Mouse (Mus musculus): ENCODE data around the gene Cdca8. TPM values are rescaled to one million over a fixed set of nuclear protein-coding genes. Genes with fewer than 3 reads are reported as not detected.

The Cdca8 gene
- total and polyA plus RNA-seq, 3 experiments, result 58.8 to 188 (median 101) TPM

DNA sequence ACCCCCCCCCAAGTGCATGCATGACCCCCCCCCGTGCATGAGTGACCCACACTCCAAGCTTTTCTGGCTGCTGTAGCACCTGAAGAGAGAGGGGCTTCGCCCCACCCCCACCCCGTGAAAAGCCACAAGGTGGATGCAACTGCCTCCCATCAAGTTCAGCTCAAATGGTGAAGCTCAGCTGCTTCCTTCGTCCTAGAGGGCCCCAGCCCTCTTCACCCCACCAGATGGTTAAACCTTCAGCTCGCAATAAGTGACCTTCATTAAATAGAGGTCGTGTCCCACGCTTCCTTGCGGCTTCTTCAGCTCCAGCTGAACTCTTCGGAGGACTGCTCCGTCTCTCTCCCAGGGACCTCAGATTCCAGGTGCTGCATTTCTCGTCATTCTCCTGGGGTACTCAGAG, 58.5 kb downstream of the Cdca8 start, which contains the start of gene Epha10:
Gene Epha10 (plus strand): TSS at position 301 of the 400 bp plus-strand sequence.
- H3K27ac ChIP-seq (ENCODE audit: insufficient read depth, low read depth), result no peak within 1 kb of the TSS
- no peak within 1 kb of the TSS for H3K9ac ChIP-seq (ENCODE audit: insufficient read depth, low read depth)
- H3K79me2 ChIP-seq (replicated peaks; ENCODE audit: control insufficient read depth, extremely low read depth, insufficient read depth, poor library complexity, severe bottlenecking), result no peaks in the 10 kb centered on the region
- dilution Hi-C loops (cut with MboI; ENCODE audit: extremely low pct_ligation_motif_present, extremely low pct_unique_long_range_greater_than_20kb, low sequenced_read_pairs), result no loop called here
- H3K4me1 ChIP-seq (ENCODE audit: control insufficient read depth in 1 of 2, insufficient read depth in 2 of 2), result no peaks in the 10 kb centered on the region
- no peak within 1 kb of the TSS for H3K4me3 ChIP-seq (replicated peaks in 1 of 3; ENCODE audit: low read depth in 2 of 3, low read length in 2 of 3, poor library complexity in 1 of 3)
- DNase-seq (ENCODE audit: extremely low read depth), result no peak
- peaks cover 45% of the 10 kb centered on the region for H3K27me3 ChIP-seq (replicated peaks)
- no peak within 1 kb of the TSS for H3K4me2 ChIP-seq (ENCODE audit: insufficient read depth, low read depth, poor library complexity, severe bottlenecking)
- H3K9me3 ChIP-seq (replicated peaks; ENCODE audit: low read length), result peaks cover 10% of the 10 kb centered on the region
- in situ Hi-C loops (cut with MboI; ENCODE audit: low pct_ligation_motif_present, low pct_unique_long_range_greater_than_20kb, low sequenced_read_pairs), result no loop called here
- H3K36me3 ChIP-seq (replicated peaks in 1 of 2; ENCODE audit: control insufficient read depth in 1 of 2, insufficient read depth in 1 of 2, low read length in 1 of 2), result no peaks in the 10 kb centered on the region
- no peak for TF ChIP-seq IRF4 (IDR thresholded peaks at IDR 0.05; ENCODE audit: low read depth, low read length)
- no peak for TF ChIP-seq RAD21 (IDR thresholded peaks at IDR 0.05; ENCODE audit: low read depth, low read length)
- TF ChIP-seq JUN (IDR thresholded peaks at IDR 0.05; ENCODE audit: insufficient read depth, low read depth, low read length), result no peak
- TF ChIP-seq MYC (IDR thresholded peaks at IDR 0.05; ENCODE audit: low read depth, low read length), result no peak
- TF ChIP-seq MEF2A (IDR thresholded peaks at IDR 0.05; ENCODE audit: borderline replicate concordance, low read depth, low read length), result no peak
- no peak for TF ChIP-seq USF2 (conservative IDR thresholded peaks at IDR 0.05; ENCODE audit: low read depth, low read length)
- TF ChIP-seq TCF12 (IDR thresholded peaks at IDR 0.05; ENCODE audit: low read depth, low read length), result no peak
- TF ChIP-seq BHLHE40 (IDR thresholded peaks at IDR 0.05; ENCODE audit: low read depth, low read length), result no peak
- TF ChIP-seq TBP (conservative IDR thresholded peaks at IDR 0.05; ENCODE audit: low read depth, low read length), result no peak
- TF ChIP-seq ELF1 (IDR thresholded peaks at IDR 0.05; ENCODE audit: low read depth, low read length), result no peak
- TF ChIP-seq PAX5 (IDR thresholded peaks at IDR 0.05; ENCODE audit: low read length), result no peak
- no peak for TF ChIP-seq RCOR1 (conservative IDR thresholded peaks at IDR 0.05; ENCODE audit: low read depth, low read length)
- TF ChIP-seq ZMIZ1 (IDR thresholded peaks at IDR 0.05; ENCODE audit: low read depth, low read length), result no peak
- no peak for TF ChIP-seq HCFC1 (IDR thresholded peaks at IDR 0.05; ENCODE audit: low read depth, low read length)
- no peak for TF ChIP-seq SMC3 (IDR thresholded peaks at IDR 0.05; ENCODE audit: low read depth, low read length)

DNA sequence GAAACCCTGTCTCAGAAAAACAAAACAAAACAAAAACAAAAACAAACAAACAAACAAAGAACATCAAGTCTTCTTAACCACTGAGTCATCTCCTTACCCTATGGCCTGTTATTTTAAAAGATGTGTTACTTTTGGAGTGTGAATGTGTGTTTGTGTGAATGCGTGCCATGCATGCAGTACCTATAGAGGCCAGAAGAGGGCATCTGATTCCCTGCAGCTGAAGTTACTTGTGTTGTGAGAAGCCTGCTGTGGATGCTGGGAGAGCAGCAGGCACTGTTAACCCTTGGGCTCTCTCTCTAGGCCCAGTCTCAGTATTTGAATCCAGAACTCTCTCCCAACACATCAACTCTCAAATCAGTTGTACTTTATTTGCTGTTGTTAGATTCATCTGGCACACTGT, 66.4 kb downstream of the Cdca8 start:
- H3K79me2 ChIP-seq (replicated peaks; ENCODE audit: control insufficient read depth, extremely low read depth, insufficient read depth, poor library complexity, severe bottlenecking), result no peaks in the 10 kb centered on the region
- H3K9me3 ChIP-seq (replicated peaks; ENCODE audit: low read length), result peaks cover 25% of the 10 kb centered on the region
- no peaks in the 10 kb centered on the region for H3K36me3 ChIP-seq (replicated peaks in 1 of 2; ENCODE audit: control insufficient read depth in 1 of 2, insufficient read depth in 1 of 2, low read length in 1 of 2)
- peaks cover 1% of the 10 kb centered on the region for H3K27me3 ChIP-seq (replicated peaks)
- DNase-seq (ENCODE audit: extremely low read depth), result no peak
- TF ChIP-seq TBP (conservative IDR thresholded peaks at IDR 0.05; ENCODE audit: low read depth, low read length), result no peak
- no peak for TF ChIP-seq CHD2 (IDR thresholded peaks at IDR 0.05; ENCODE audit: low read length)
- no peak for TF ChIP-seq KAT2A (IDR thresholded peaks at IDR 0.05; ENCODE audit: insufficient replicate concordance, low read length)
- peak; percentile 25 to 28; a peak in 2 of 4 replicates for TF ChIP-seq CTCF (conservative IDR thresholded peaks at IDR 0.05 in 1 of 2, IDR thresholded peaks at IDR 0.05 in 1 of 2; ENCODE audit: low read depth in 2 of 2, low read length in 2 of 2)
- no peak for TF ChIP-seq MAZ (IDR thresholded peaks at IDR 0.05; ENCODE audit: low read depth, low read length)
- no peak for TF ChIP-seq USF2 (conservative IDR thresholded peaks at IDR 0.05; ENCODE audit: low read depth, low read length)
- TF ChIP-seq SIN3A (IDR thresholded peaks at IDR 0.05; ENCODE audit: low read length), result no peak
- no peak for TF ChIP-seq GABPA (IDR thresholded peaks at IDR 0.05; ENCODE audit: insufficient replicate concordance, low read depth, low read length)
- dilution Hi-C loops (cut with MboI; ENCODE audit: extremely low pct_ligation_motif_present, extremely low pct_unique_long_range_greater_than_20kb, low sequenced_read_pairs), result no loop called here
- in situ Hi-C loops (cut with MboI; ENCODE audit: low pct_ligation_motif_present, low pct_unique_long_range_greater_than_20kb, low sequenced_read_pairs), result no loop called here
- H3K27ac ChIP-seq (ENCODE audit: insufficient read depth, low read depth), result no peak overlapping the region
- no peaks in the 10 kb centered on the region for H3K4me1 ChIP-seq (ENCODE audit: control insufficient read depth in 1 of 2, insufficient read depth in 2 of 2)
- no peak overlapping the region for H3K4me3 ChIP-seq (replicated peaks in 1 of 3; ENCODE audit: low read depth in 2 of 3, low read length in 2 of 3, poor library complexity in 1 of 3)
- no peak overlapping the region for H3K4me2 ChIP-seq (ENCODE audit: insufficient read depth, low read depth, poor library complexity, severe bottlenecking)
- no peak overlapping the region for H3K9ac ChIP-seq (ENCODE audit: insufficient read depth, low read depth)

Other genes with a start within 250 kb of the Cdca8 start
- gene Utp11, start 245.7 kb downstream of the Cdca8 start, total RNA-seq (2012; rRNA removed), result 52.7 and 63.2 TPM in 2 replicates
- gene Utp11, start 245.7 kb downstream of the Cdca8 start, total RNA-seq (2014; rRNA removed), result 78.1 and 84.4 TPM in 2 replicates
- gene Utp11, start 245.7 kb downstream of the Cdca8 start, polyA plus RNA-seq (2012; ENCODE audit: insufficient read length, low read depth), result 102 and 107 TPM in 2 replicates
- 10.4 and 10.8 TPM in 2 replicates for gene Fhl3, start 238.6 kb downstream of the Cdca8 start, total RNA-seq (2012; rRNA removed)
- gene Fhl3, start 238.6 kb downstream of the Cdca8 start, total RNA-seq (2014; rRNA removed), result 3.6 and 4.1 TPM in 2 replicates
- 14.8 and 20.8 TPM in 2 replicates for gene Fhl3, start 238.6 kb downstream of the Cdca8 start, polyA plus RNA-seq (2012; ENCODE audit: insufficient read length, low read depth)
- gene Sf3a3, start 224.5 kb downstream of the Cdca8 start, total RNA-seq (2012; rRNA removed), result 100 and 129 TPM in 2 replicates
- 122 and 146 TPM in 2 replicates for gene Sf3a3, start 224.5 kb downstream of the Cdca8 start, total RNA-seq (2014; rRNA removed)
- 134 and 156 TPM in 2 replicates for gene Sf3a3, start 224.5 kb downstream of the Cdca8 start, polyA plus RNA-seq (2012; ENCODE audit: insufficient read length, low read depth)
- gene Inpp5b, start 197.5 kb downstream of the Cdca8 start, total RNA-seq (2012; rRNA removed), result 25.9 and 26.2 TPM in 2 replicates
- 30.2 and 34.0 TPM in 2 replicates for gene Inpp5b, start 197.5 kb downstream of the Cdca8 start, total RNA-seq (2014; rRNA removed)
- 21.1 and 25.6 TPM in 2 replicates for gene Inpp5b, start 197.5 kb downstream of the Cdca8 start, polyA plus RNA-seq (2012; ENCODE audit: insufficient read length, low read depth)
- gene Mtf1, start 137.2 kb downstream of the Cdca8 start, total RNA-seq (2012; rRNA removed), result 9.8 and 12.6 TPM in 2 replicates
- 6.8 and 9.5 TPM in 2 replicates for gene Mtf1, start 137.2 kb downstream of the Cdca8 start, total RNA-seq (2014; rRNA removed)
- gene Mtf1, start 137.2 kb downstream of the Cdca8 start, polyA plus RNA-seq (2012; ENCODE audit: insufficient read length, low read depth), result 17.7 and 19.8 TPM in 2 replicates
- 87.6 and 96.8 TPM in 2 replicates for gene Yrdc, start 88.6 kb downstream of the Cdca8 start, total RNA-seq (2012; rRNA removed)
- gene Yrdc, start 88.6 kb downstream of the Cdca8 start, total RNA-seq (2014; rRNA removed), result 160 and 171 TPM in 2 replicates
- 86.7 and 86.8 TPM in 2 replicates for gene Yrdc, start 88.6 kb downstream of the Cdca8 start, polyA plus RNA-seq (2012; ENCODE audit: insufficient read length, low read depth)
- 29.0 and 32.0 TPM in 2 replicates for gene 1110065P20Rik, start 88.1 kb downstream of the Cdca8 start, total RNA-seq (2012; rRNA removed)
- 22.6 and 28.5 TPM in 2 replicates for gene 1110065P20Rik, start 88.1 kb downstream of the Cdca8 start, total RNA-seq (2014; rRNA removed)
- gene 1110065P20Rik, start 88.1 kb downstream of the Cdca8 start, polyA plus RNA-seq (2012; ENCODE audit: insufficient read length, low read depth), result 16.7 and 20.4 TPM in 2 replicates
- 0.08 and 0.13 TPM in 2 replicates for gene Maneal, start 77.1 kb downstream of the Cdca8 start, total RNA-seq (2012; rRNA removed)
- not detected in 2 replicates for gene Maneal, start 77.1 kb downstream of the Cdca8 start, total RNA-seq (2014; rRNA removed)
- gene Maneal, start 77.1 kb downstream of the Cdca8 start, polyA plus RNA-seq (2012; ENCODE audit: insufficient read length, low read depth), result not detected in 2 replicates
- gene Epha10, start 58.4 kb downstream of the Cdca8 start, total RNA-seq (2012; rRNA removed), result not detected in 2 replicates
- not detected in 2 replicates for gene Epha10, start 58.4 kb downstream of the Cdca8 start, total RNA-seq (2014; rRNA removed)
- gene Epha10, start 58.4 kb downstream of the Cdca8 start, polyA plus RNA-seq (2012; ENCODE audit: insufficient read length, low read depth), result not detected in 2 replicates
- gene 9930104L06Rik, start 2.3 kb downstream of the Cdca8 start, total RNA-seq (2012; rRNA removed), result 12.3 and 14.5 TPM in 2 replicates
- 10.7 and 14.8 TPM in 2 replicates for gene 9930104L06Rik, start 2.3 kb downstream of the Cdca8 start, total RNA-seq (2014; rRNA removed)
- gene 9930104L06Rik, start 2.3 kb downstream of the Cdca8 start, polyA plus RNA-seq (2012; ENCODE audit: insufficient read length, low read depth), result 15.3 and 15.9 TPM in 2 replicates
- gene Rspo1, start 47.1 kb upstream of the Cdca8 start, total RNA-seq (2012; rRNA removed), result 0.25 and 0.29 TPM in 2 replicates
- gene Rspo1, start 47.1 kb upstream of the Cdca8 start, total RNA-seq (2014; rRNA removed), result 0.31 and 0.36 TPM in 2 replicates
- 0.50 and 0.87 TPM in 2 replicates for gene Rspo1, start 47.1 kb upstream of the Cdca8 start, polyA plus RNA-seq (2012; ENCODE audit: insufficient read length, low read depth)
- gene Gnl2, start 77.3 kb upstream of the Cdca8 start, total RNA-seq (2012; rRNA removed), result 65.0 and 79.1 TPM in 2 replicates
- 66.8 and 80.4 TPM in 2 replicates for gene Gnl2, start 77.3 kb upstream of the Cdca8 start, total RNA-seq (2014; rRNA removed)
- 139 and 162 TPM in 2 replicates for gene Gnl2, start 77.3 kb upstream of the Cdca8 start, polyA plus RNA-seq (2012; ENCODE audit: insufficient read length, low read depth)
- 1.2 and 2.1 TPM in 2 replicates for gene Dnali1, start 126.4 kb upstream of the Cdca8 start, total RNA-seq (2012; rRNA removed)
- gene Dnali1, start 126.4 kb upstream of the Cdca8 start, total RNA-seq (2014; rRNA removed), result 1.1 and 1.3 TPM in 2 replicates
- 2.3 and 2.7 TPM in 2 replicates for gene Dnali1, start 126.4 kb upstream of the Cdca8 start, polyA plus RNA-seq (2012; ENCODE audit: insufficient read length, low read depth)
- gene Snip1, start 127.4 kb upstream of the Cdca8 start, total RNA-seq (2012; rRNA removed), result 23.5 and 28.7 TPM in 2 replicates
- gene Snip1, start 127.4 kb upstream of the Cdca8 start, total RNA-seq (2014; rRNA removed), result 38.8 and 46.6 TPM in 2 replicates
- 25.0 and 25.8 TPM in 2 replicates for gene Snip1, start 127.4 kb upstream of the Cdca8 start, polyA plus RNA-seq (2012; ENCODE audit: insufficient read length, low read depth)
- 29.3 and 37.5 TPM in 2 replicates for gene Meaf6, start 145.8 kb upstream of the Cdca8 start, total RNA-seq (2012; rRNA removed)
- gene Meaf6, start 145.8 kb upstream of the Cdca8 start, total RNA-seq (2014; rRNA removed), result 24.1 and 26.4 TPM in 2 replicates
- 52.8 and 53.8 TPM in 2 replicates for gene Meaf6, start 145.8 kb upstream of the Cdca8 start, polyA plus RNA-seq (2012; ENCODE audit: insufficient read length, low read depth)
- gene Zc3h12a, start 188.5 kb upstream of the Cdca8 start, total RNA-seq (2012; rRNA removed), result 7.7 and 8.2 TPM in 2 replicates
- 1.4 and 2.1 TPM in 2 replicates for gene Zc3h12a, start 188.5 kb upstream of the Cdca8 start, total RNA-seq (2014; rRNA removed)
- 12.8 and 13.4 TPM in 2 replicates for gene Zc3h12a, start 188.5 kb upstream of the Cdca8 start, polyA plus RNA-seq (2012; ENCODE audit: insufficient read length, low read depth)

Measured in CH12.LX (cell line).